Mouse (Mus musculus): Measurements from ENCODE around the gene Nup54. TPM values are rescaled to one million over a fixed set of nuclear protein-coding genes. Genes with fewer than 3 reads are reported as not detected.
A peak's percentile ranks its signal among the peaks of the same experiment; 100 is the strongest.

Gene Nup54
- 10 to 100 TPM; 29.6 to 32.0 TPM for total RNA-seq (2021)
- long read RNA-seq, transcript Nup54-201 (12 exons, 2,352 nt): major isoform, 5 of 15 reads
- long read RNA-seq, partial matches to known transcripts: 0 of 15 reads
- long read RNA-seq, other reads (novel, unspliced or antisense): 10 of 15 reads

GRCm38 (mm10) chr5:92435025-92435584, at the start of gene Nup54:
Gene Nup54 (minus strand): TSS chr5:92435219.
- DNase-seq (ENCODE audit: low spot score in 2 of 2): peak; percentile 97

- DNase-seq (ENCODE audit: low spot score in 2 of 2): no peak
Measured at GRCm38 (mm10) chr5:92472863-92473262, 37.8 kb upstream of the Nup54 start.

- no peak for DNase-seq (ENCODE audit: low spot score in 2 of 2)
Measured at GRCm38 (mm10) chr5:92471531-92471930, 36.5 kb upstream of the Nup54 start.

- no peak for DNase-seq (ENCODE audit: low spot score in 2 of 2)
Measured at GRCm38 (mm10) chr5:92469201-92470130, 34.4 kb upstream of the Nup54 start.

GRCm38 (mm10) chr5:92468234-92468633, 33.2 kb upstream of the Nup54 start:
- no peak for DNase-seq (ENCODE audit: low spot score in 2 of 2)

GRCm38 (mm10) chr5:92467102-92467766, 32.2 kb upstream of the Nup54 start:
- no peak for DNase-seq (ENCODE audit: low spot score in 2 of 2)

- no peak for DNase-seq (ENCODE audit: low spot score in 2 of 2)
Measured at GRCm38 (mm10) chr5:92465511-92465910, 30.5 kb upstream of the Nup54 start.

GRCm38 (mm10) chr5:92461321-92461720, 26.3 kb upstream of the Nup54 start:
- peak in 1 of 2 experiments; percentile 69 for DNase-seq (ENCODE audit: low spot score in 2 of 2)

GRCm38 (mm10) chr5:92458726-92459125, 23.7 kb upstream of the Nup54 start:
- no peak for DNase-seq (ENCODE audit: low spot score in 2 of 2)

GRCm38 (mm10) chr5:92457410-92457809, 22.4 kb upstream of the Nup54 start:
- DNase-seq (ENCODE audit: low spot score in 2 of 2): no peak

- DNase-seq (ENCODE audit: low spot score in 2 of 2): no peak
Measured at GRCm38 (mm10) chr5:92452876-92453275, 17.9 kb upstream of the Nup54 start.

- no peak for DNase-seq (ENCODE audit: low spot score in 2 of 2)
Measured at GRCm38 (mm10) chr5:92446736-92447135, 11.7 kb upstream of the Nup54 start.

- no peak for DNase-seq (ENCODE audit: low spot score in 2 of 2)
Measured at GRCm38 (mm10) chr5:92445016-92445415, 10.0 kb upstream of the Nup54 start.

GRCm38 (mm10) chr5:92442914-92443313, 7.9 kb upstream of the Nup54 start:
- DNase-seq (ENCODE audit: low spot score in 2 of 2): no peak

GRCm38 (mm10) chr5:92441494-92441893, 6.5 kb upstream of the Nup54 start:
- DNase-seq (ENCODE audit: low spot score in 2 of 2): no peak

GRCm38 (mm10) chr5:92438540-92438939, 3.5 kb upstream of the Nup54 start:
- DNase-seq (ENCODE audit: low spot score in 2 of 2): no peak

GRCm38 (mm10) chr5:92434571-92434985, 441 bp downstream of the Nup54 start:
- no peak for DNase-seq (ENCODE audit: low spot score in 2 of 2)

GRCm38 (mm10) chr5:92434070-92434469, 949 bp downstream of the Nup54 start:
- DNase-seq (ENCODE audit: low spot score in 2 of 2): no peak

GRCm38 (mm10) chr5:92431611-92432010, 3.4 kb downstream of the Nup54 start:
- DNase-seq (ENCODE audit: low spot score in 2 of 2): peak in 1 of 2 experiments; percentile 59

GRCm38 (mm10) chr5:92430723-92431122, 4.3 kb downstream of the Nup54 start:
- peak in 1 of 2 experiments; percentile 42 for DNase-seq (ENCODE audit: low spot score in 2 of 2)

GRCm38 (mm10) chr5:92424126-92424525, 10.9 kb downstream of the Nup54 start:
- DNase-seq (ENCODE audit: low spot score in 2 of 2): no peak

GRCm38 (mm10) chr5:92413982-92414375, 21.0 kb downstream of the Nup54 start:
- DNase-seq (ENCODE audit: low spot score in 2 of 2): no peak

Data from layer of hippocampus, adult 18-20 months (tissue).